Mouse (Mus musculus): ENCODE data around the gene Zfp108. TPM values are rescaled to one million over a fixed set of nuclear protein-coding genes. Genes with fewer than 3 reads are reported as not detected.
A peak's percentile ranks its signal among the peaks of the same experiment; 100 is the strongest.

Zfp108 gene
- polyA plus RNA-seq, 1 experiment from 2014 or later: 4.9 TPM

GRCm38 (mm10) chr7:24287670-24288069 lies 33.1 kb downstream of the Zfp108 start:
- no peak for ATAC-seq (ENCODE audit: insufficient number of reproducible peaks, low FRiP score, low TSS enrichment, low read depth)
- 82% methylated on average over 5 of the region's 5 CpGs for WGBS
- Histone ChIP-seq H3K27me3 (no peaks in the 10 kb centered on the region), H3K9ac (no peak overlapping the region), H3K9me3 (replicated peaks) (no peaks in the 10 kb centered on the region), H3K4me2 (replicated peaks) (no peak overlapping the region), H3K4me3 (replicated peaks) (no peak overlapping the region), H3K36me3 (peaks cover 49% of the 10 kb centered on the region), H3K27ac (replicated peaks) (no peak overlapping the region), H3K4me1 (no peaks in the 10 kb centered on the region)

- Histone ChIP-seq H3K4me1 (no peaks in the 10 kb centered on the region), H3K9ac (no peak overlapping the region), H3K9me3 (replicated peaks) (no peaks in the 10 kb centered on the region), H3K36me3 (peaks cover 57% of the 10 kb centered on the region), H3K4me3 (replicated peaks) (no peak overlapping the region), H3K4me2 (replicated peaks) (no peak overlapping the region), H3K27me3 (no peaks in the 10 kb centered on the region), H3K27ac (replicated peaks) (no peak overlapping the region)
- WGBS: 88% methylated on average over 6 of the region's 6 CpGs
- no peak for ATAC-seq (ENCODE audit: insufficient number of reproducible peaks, low FRiP score, low TSS enrichment, low read depth)
Measured at GRCm38 (mm10) chr7:24288512-24288911, 33.9 kb downstream of the Zfp108 start.

- Histone ChIP-seq H3K9me3 (replicated peaks) (no peaks in the 10 kb centered on the region), H3K4me2 (replicated peaks) (no peak overlapping the region), H3K36me3 (peaks cover 74% of the 10 kb centered on the region), H3K4me1 (no peaks in the 10 kb centered on the region), H3K9ac (no peak overlapping the region), H3K27ac (replicated peaks) (no peak overlapping the region), H3K27me3 (no peaks in the 10 kb centered on the region), H3K4me3 (replicated peaks) (no peak overlapping the region)
- no peak for ATAC-seq (ENCODE audit: insufficient number of reproducible peaks, low FRiP score, low TSS enrichment, low read depth)
- WGBS: 95% methylated on average over 4 of the region's 4 CpGs
Measured at GRCm38 (mm10) chr7:24290106-24290693, 35.6 kb downstream of the Zfp108 start.

- Histone ChIP-seq H3K27ac (replicated peaks) (no peak overlapping the region), H3K9me3 (replicated peaks) (no peaks in the 10 kb centered on the region), H3K4me1 (no peaks in the 10 kb centered on the region), H3K36me3 (peaks cover 87% of the 10 kb centered on the region), H3K9ac (no peak overlapping the region), H3K27me3 (no peaks in the 10 kb centered on the region), H3K4me3 (replicated peaks) (no peak overlapping the region), H3K4me2 (replicated peaks) (no peak overlapping the region)
- no peak for ATAC-seq (ENCODE audit: insufficient number of reproducible peaks, low FRiP score, low TSS enrichment, low read depth)
- 90% methylated on average over 27 of the region's 27 CpGs for WGBS
Measured at GRCm38 (mm10) chr7:24291387-24292090, 36.9 kb downstream of the Zfp108 start.

- H3K36me3 ChIP-seq: peaks cover 88% of the 10 kb centered on the region
- H3K27ac ChIP-seq (replicated peaks): no peak overlapping the region
- H3K27me3 ChIP-seq: no peaks in the 10 kb centered on the region
- no peak overlapping the region for H3K4me2 ChIP-seq (replicated peaks)
- no peak overlapping the region for H3K4me3 ChIP-seq (replicated peaks)
- WGBS: 82% methylated on average over 12 of the region's 12 CpGs
- no peak overlapping the region for H3K9ac ChIP-seq
- H3K4me1 ChIP-seq: peaks cover 6% of the 10 kb centered on the region
- no peak for ATAC-seq (ENCODE audit: insufficient number of reproducible peaks, low FRiP score, low TSS enrichment, low read depth)
- no peaks in the 10 kb centered on the region for H3K9me3 ChIP-seq (replicated peaks)
Measured at GRCm38 (mm10) chr7:24293061-24293851, 38.7 kb downstream of the Zfp108 start.

DNA sequence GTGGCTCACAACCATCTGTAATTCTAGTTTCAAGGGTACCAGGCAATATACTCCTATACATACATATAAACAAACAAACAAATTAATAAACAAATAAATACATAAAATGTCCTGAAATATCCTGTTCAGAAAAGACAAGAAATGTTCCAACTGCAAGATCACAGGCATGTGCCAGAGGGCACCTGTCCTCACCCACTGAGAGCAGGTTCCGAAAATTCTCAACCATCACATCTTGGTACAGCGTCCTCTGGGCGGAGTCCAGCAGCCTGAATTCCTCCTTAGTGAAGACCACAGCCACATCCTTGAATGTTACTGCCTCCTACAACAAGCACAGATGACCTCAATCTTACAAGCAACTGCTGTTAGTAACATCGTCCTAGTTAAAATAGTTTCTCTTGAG lies 40.2 kb downstream of the Zfp108 start:
- Histone ChIP-seq H3K4me1 (peaks cover 8% of the 10 kb centered on the region), H3K36me3 (peaks cover 78% of the 10 kb centered on the region), H3K27ac (replicated peaks) (no peak overlapping the region), H3K9me3 (replicated peaks) (no peaks in the 10 kb centered on the region), H3K9ac (no peak overlapping the region), H3K4me3 (replicated peaks) (no peak overlapping the region), H3K4me2 (replicated peaks) (no peak overlapping the region), H3K27me3 (no peaks in the 10 kb centered on the region)
- 92% methylated on average over 4 of the region's 4 CpGs for WGBS
- no peak for ATAC-seq (ENCODE audit: insufficient number of reproducible peaks, low FRiP score, low TSS enrichment, low read depth)

GRCm38 (mm10) chr7:24295376-24295775 lies 40.8 kb downstream of the Zfp108 start:
- H3K27ac ChIP-seq (replicated peaks): no peak overlapping the region
- WGBS: 94% methylated on average over 7 of the region's 7 CpGs
- no peak for ATAC-seq (ENCODE audit: insufficient number of reproducible peaks, low FRiP score, low TSS enrichment, low read depth)
- no peak overlapping the region for H3K9ac ChIP-seq
- H3K9me3 ChIP-seq (replicated peaks): no peaks in the 10 kb centered on the region
- no peaks in the 10 kb centered on the region for H3K27me3 ChIP-seq
- H3K4me1 ChIP-seq: peaks cover 11% of the 10 kb centered on the region
- H3K4me2 ChIP-seq (replicated peaks): no peak overlapping the region
- no peak overlapping the region for H3K4me3 ChIP-seq (replicated peaks)
- peaks cover 72% of the 10 kb centered on the region for H3K36me3 ChIP-seq

GRCm38 (mm10) chr7:24296386-24296785 lies 41.8 kb downstream of the Zfp108 start:
- Histone ChIP-seq H3K27me3 (no peaks in the 10 kb centered on the region), H3K4me3 (replicated peaks) (no peak overlapping the region), H3K4me2 (replicated peaks) (no peak overlapping the region), H3K36me3 (peaks cover 62% of the 10 kb centered on the region), H3K4me1 (peaks cover 17% of the 10 kb centered on the region), H3K9me3 (replicated peaks) (no peaks in the 10 kb centered on the region), H3K9ac (no peak overlapping the region), H3K27ac (replicated peaks) (no peak overlapping the region)
- no peak for ATAC-seq (ENCODE audit: insufficient number of reproducible peaks, low FRiP score, low TSS enrichment, low read depth)
- WGBS: 95% methylated on average over 7 of the region's 7 CpGs

- Histone ChIP-seq H3K4me3 (replicated peaks) (no peak overlapping the region), H3K4me1 (peaks cover 17% of the 10 kb centered on the region), H3K9me3 (replicated peaks) (no peaks in the 10 kb centered on the region), H3K27ac (replicated peaks) (no peak overlapping the region), H3K4me2 (replicated peaks) (peak overlapping the region; percentile 81), H3K36me3 (peaks cover 59% of the 10 kb centered on the region), H3K27me3 (no peaks in the 10 kb centered on the region), H3K9ac (no peak overlapping the region)
- WGBS: 93% methylated on average over 15 of the region's 15 CpGs
- no peak for ATAC-seq (ENCODE audit: insufficient number of reproducible peaks, low FRiP score, low TSS enrichment, low read depth)
Measured at GRCm38 (mm10) chr7:24297361-24298095, 42.9 kb downstream of the Zfp108 start.

DNA sequence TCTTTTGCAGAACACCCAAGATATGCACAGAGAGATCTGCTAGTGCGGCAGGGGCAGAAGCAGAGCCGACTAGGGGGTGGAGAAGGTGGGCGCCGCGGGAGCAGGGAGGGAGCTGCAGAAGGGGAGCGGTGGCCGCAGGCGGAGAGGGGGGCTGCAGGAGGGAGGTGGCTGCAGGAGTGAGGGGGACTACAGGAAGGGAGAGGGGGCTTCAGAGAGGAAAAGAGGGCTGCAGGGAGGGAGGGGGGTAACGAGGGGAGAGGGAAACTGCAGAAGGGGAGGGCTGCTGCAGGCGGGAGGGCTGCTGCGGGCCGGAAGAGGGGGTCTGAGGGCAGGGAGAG lies 44.0 kb downstream of the Zfp108 start:
- Histone ChIP-seq H3K27ac (replicated peaks) (peak overlapping the region; percentile 95), H3K4me2 (replicated peaks) (peak overlapping the region; percentile 81), H3K27me3 (no peaks in the 10 kb centered on the region), H3K36me3 (peaks cover 59% of the 10 kb centered on the region), H3K9ac (peak overlapping the region; percentile 54), H3K4me1 (peaks cover 17% of the 10 kb centered on the region), H3K9me3 (replicated peaks) (no peaks in the 10 kb centered on the region), H3K4me3 (replicated peaks) (peak overlapping the region; percentile 75)
- no peak for ATAC-seq (ENCODE audit: insufficient number of reproducible peaks, low FRiP score, low TSS enrichment, low read depth)
- under 1% methylated on average over 12 of the region's 12 CpGs for WGBS
